Mouse (Mus musculus) thymus, postnatal 36 days (tissue): ENCODE measurements around the gene Trim47.
A peak's percentile ranks its signal among the peaks of the same experiment; 100 is the strongest.

Experiments used
- DNase-seq, 2 experiments: peaks; one replicate each; pipeline ENCODE4 v3.0.0; 2022; ENCODE audit warnings: mixed read lengths in 2 of 2

The Trim47 gene

GRCm38 (mm10) chr11:116087194-116088130, 39.5 kb downstream of the Trim47 start:
- peak; percentile 88 to 90 for DNase-seq

GRCm38 (mm10) chr11:116086258-116087193, 40.5 kb downstream of the Trim47 start, which contains the start of gene Wbp2:
Gene Wbp2 (minus strand): TSS chr11:116086995.
- peak; percentile 96 to 98 for DNase-seq

GRCm38 (mm10) chr11:116084166-116084565, 42.8 kb downstream of the Trim47 start:
- DNase-seq = no peak

GRCm38 (mm10) chr11:116083096-116083672, 43.8 kb downstream of the Trim47 start:
- no peak for DNase-seq

GRCm38 (mm10) chr11:116081081-116081480, 45.9 kb downstream of the Trim47 start:
- peak; percentile 77 to 79 for DNase-seq

GRCm38 (mm10) chr11:116079511-116079910, 47.5 kb downstream of the Trim47 start:
- DNase-seq = no peak

- peak in 1 of 2 experiments; percentile 44 for DNase-seq
These were observed 48.2 kb downstream of the Trim47 start for GRCm38 (mm10) chr11:116078676-116079320.

GRCm38 (mm10) chr11:116078221-116078620, 48.8 kb downstream of the Trim47 start:
- peak; percentile 94 to 95 for DNase-seq

GRCm38 (mm10) chr11:116077446-116078204, 49.4 kb downstream of the Trim47 start, which contains the start of gene Unc13d:
Gene Unc13d (minus strand): TSS chr11:116077961.
- DNase-seq = peak; percentile 77 to 86

- peak; percentile 77 to 82 for DNase-seq
These were observed 50.2 kb downstream of the Trim47 start for GRCm38 (mm10) chr11:116076836-116077235.

GRCm38 (mm10) chr11:116076266-116076540, 50.8 kb downstream of the Trim47 start:
- peak; percentile 19 to 57 for DNase-seq

- DNase-seq = peak; percentile 21 to 43
These were observed 51.3 kb downstream of the Trim47 start for GRCm38 (mm10) chr11:116075539-116076265.

- DNase-seq = no peak
These were observed 52.5 kb downstream of the Trim47 start for GRCm38 (mm10) chr11:116074436-116074991.

- no peak for DNase-seq
These were observed 54.4 kb downstream of the Trim47 start for GRCm38 (mm10) chr11:116072608-116073007.

- DNase-seq = peak; percentile 45 to 47
These were observed 55.5 kb downstream of the Trim47 start for GRCm38 (mm10) chr11:116071510-116071909.

- no peak for DNase-seq
These were observed 61.7 kb downstream of the Trim47 start for GRCm38 (mm10) chr11:116065345-116065744.

- DNase-seq = no peak
These were observed 62.7 kb downstream of the Trim47 start for GRCm38 (mm10) chr11:116064187-116064867.

- DNase-seq = no peak
These were observed 63.4 kb downstream of the Trim47 start for GRCm38 (mm10) chr11:116063562-116063961.

- no peak for DNase-seq
These were observed 64.5 kb downstream of the Trim47 start for GRCm38 (mm10) chr11:116062521-116062920.
